In the genomic region with DNA sequence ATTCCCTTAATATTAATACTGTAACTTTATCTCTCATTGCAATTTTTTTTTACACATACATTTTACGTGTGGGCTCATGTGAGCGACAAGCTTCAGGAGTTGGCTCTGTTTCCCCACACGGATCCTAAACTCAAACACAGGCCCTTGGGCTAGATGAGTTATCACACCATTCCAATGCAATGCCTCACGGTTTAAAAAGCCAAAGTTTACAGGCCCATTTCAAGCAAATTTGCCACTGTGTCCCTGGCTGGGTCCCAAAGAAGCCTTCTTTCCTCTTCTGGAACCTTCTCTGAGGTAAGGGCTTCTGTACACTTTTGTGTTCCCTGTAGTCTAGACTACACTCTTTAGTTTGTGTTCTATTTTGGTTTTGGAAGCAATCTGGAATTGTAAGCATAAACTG, we compare ENCODE assay signal across 31 mouse cellular contexts. TPM values are rescaled to one million over a fixed set of nuclear protein-coding genes. Genes with fewer than 3 reads are reported as not detected.
DNase-seq lines count a peak whose midpoint lies in the region; ATAC-seq and TF ChIP-seq lines count a peak whose summit lies in the region.
"Had no signal": no experiment of that assay in that cellular context is flagged by ENCODE, and none has a peak within 500 bp of the region (broad histone marks: within the 10 kb centered on the region; RNA-seq: fewer than 3 reads in every experiment).

No protein-coding gene starts in this region.

- no peak overlapping the region for H3K27ac ChIP-seq in lung, embryonic 14.5 days (ENCODE audit: low read depth)
- H3K27ac ChIP-seq: embryonic facial prominence, embryonic 12.5 days; embryonic facial prominence, embryonic 15.5 days; forebrain, embryonic 12.5 days; heart, embryonic 15.5 days; hindbrain, embryonic 14.5 days; hindbrain, postnatal 0 days had no signal

- peak overlapping the region; percentile 15; the same call in 1 of the 2 replicates for H3K9ac ChIP-seq in lung, embryonic 14.5 days
- H3K9ac ChIP-seq: embryonic facial prominence, embryonic 12.5 days; embryonic facial prominence, embryonic 15.5 days; forebrain, embryonic 12.5 days; heart, embryonic 12.5 days; heart, embryonic 15.5 days; hindbrain, embryonic 14.5 days had no signal

- no peaks in the 10 kb centered on the region for H3K27me3 ChIP-seq in lung, embryonic 14.5 days (ENCODE audit: insufficient read depth, low read length)
- H3K27me3 ChIP-seq: CH12.LX; embryonic facial prominence, embryonic 12.5 days; embryonic facial prominence, embryonic 15.5 days; forebrain, embryonic 12.5 days; heart, embryonic 12.5 days; heart, embryonic 15.5 days had no signal

- intact Hi-C loops in heart, postnatal 14 days (cut with DNase I), result no loop called here

- no peak for TF ChIP-seq CTCF in lung, embryonic 14.5 days (IDR thresholded peaks at IDR 0.05; ENCODE audit: low read depth)

- peaks cover 30% of the 10 kb centered on the region for H3K36me3 ChIP-seq in lung, embryonic 14.5 days (ENCODE audit: insufficient read depth)

- no peaks in the 10 kb centered on the region for H3K4me1 ChIP-seq in lung, embryonic 14.5 days (ENCODE audit: insufficient read depth)

- H3K4me3 ChIP-seq in lung, embryonic 14.5 days (ENCODE audit: low read depth, low read length), result no peak overlapping the region
- H3K4me3 ChIP-seq: embryonic facial prominence, embryonic 12.5 days; embryonic facial prominence, embryonic 15.5 days; erythroblast, embryonic 14.5 days; forebrain, embryonic 12.5 days; heart, embryonic 12.5 days; heart, embryonic 15.5 days had no signal

- 85% methylated on average over 4 of the region's 4 CpGs for WGBS in lung, embryonic 14.5 days

- peak; percentile 56 for DNase-seq in adrenal gland, adult 2 months
- DNase-seq in adrenal gland, adult 18-20 months (ENCODE audit: low spot score in 2 of 2), result no peak
- no peak for DNase-seq in lung, embryonic 14.5 days
- no peak for DNase-seq in lung, postnatal 36 days
- peak; percentile 38 for DNase-seq in adipocyte (ENCODE audit: low spot score)
- DNase-seq in heart, postnatal 14 days, result no peak
- DNase-seq: adrenal gland, postnatal 14 days; B cell, adult 2 months; cerebellum, adult 11 months; cerebellum, adult 2 months; cerebellum, adult 9-11 months; cerebellum, postnatal 25 days; gastrocnemius, postnatal 25 days; heart, adult 18-20 months; heart, postnatal 10 days; heart, postnatal 4 days had no signal

- no peak overlapping the region for H3K4me2 ChIP-seq in lung, embryonic 14.5 days
- H3K4me2 ChIP-seq: embryonic facial prominence, embryonic 12.5 days; embryonic facial prominence, embryonic 15.5 days; forebrain, embryonic 12.5 days; heart, embryonic 12.5 days; heart, embryonic 15.5 days; hindbrain, embryonic 14.5 days had no signal

- ATAC-seq in lung, embryonic 14.5 days (ENCODE audit: insufficient read depth), result no peak
- ATAC-seq: forebrain, embryonic 16.5 days; hindbrain, postnatal 0 days; inflammation-experienced regulatory T-cells, adult 6 months; intestine, embryonic 16.5 days had no signal

- no peaks in the 10 kb centered on the region for H3K9me3 ChIP-seq in lung, embryonic 14.5 days (ENCODE audit: low read depth, low read length)
- H3K9me3 ChIP-seq: embryonic facial prominence, embryonic 12.5 days; embryonic facial prominence, embryonic 15.5 days; forebrain, embryonic 12.5 days; G1E; heart, embryonic 12.5 days; heart, embryonic 15.5 days had no signal

RNA-seq across cellular contexts. Expression of a gene that starts 4.0 kb away (rescaled TPM):
- total RNA-seq in adrenal gland, adult 2 months (2021), result 100 to 1,000 TPM; 156 to 171 TPM
- polyA plus RNA-seq in adrenal gland, adult 2 months (2012; rRNA removed), result 163 and 190 TPM in 2 replicates
- total RNA-seq in adrenal gland, adult 18-20 months (2021), result 100 to 1,000 TPM; 143 to 193 TPM
- polyA plus RNA-seq in lung, embryonic 14.5 days (2014; fragmentation: Nextera tagmentation; extraction: Ambion mirVana), result 73.5 and 77.5 TPM in 2 replicates
- total RNA-seq in heart, postnatal 14 days (2021), result 10 to 100 TPM; 55.6 to 58.4 TPM

RNA-seq across cellular contexts. Expression of a gene that starts 15.9 kb away (rescaled TPM):
- total RNA-seq in adrenal gland, adult 2 months (2021), result 1,000 to 10,000 TPM in 1 of 2 experiments, 100 to 1,000 TPM in 1; 895 to 1,085 TPM
- 555 and 709 TPM in 2 replicates for polyA plus RNA-seq in adrenal gland, adult 2 months (2012; rRNA removed)
- 100 to 1,000 TPM; 983 to 986 TPM for total RNA-seq in adrenal gland, adult 18-20 months (2021)
- polyA plus RNA-seq in lung, embryonic 14.5 days (2014; fragmentation: Nextera tagmentation; extraction: Ambion mirVana), result 1,310 and 1,324 TPM in 2 replicates
- total RNA-seq in heart, postnatal 14 days (2021), result 100 to 1,000 TPM; 540 to 612 TPM

RNA-seq across cellular contexts. Expression of a gene that starts 22.7 kb away (rescaled TPM):
- total RNA-seq in adrenal gland, adult 2 months (2021), result 10 to 100 TPM; 66.6 to 99.9 TPM
- polyA plus RNA-seq in adrenal gland, adult 2 months (2012; rRNA removed), result 90.5 and 101 TPM in 2 replicates
- total RNA-seq in adrenal gland, adult 18-20 months (2021), result 10 to 100 TPM; 72.4 to 98.0 TPM
- polyA plus RNA-seq in lung, embryonic 14.5 days (2014; fragmentation: Nextera tagmentation; extraction: Ambion mirVana), result 162 and 174 TPM in 2 replicates
- total RNA-seq in heart, postnatal 14 days (2021), result 10 to 100 TPM; 47.9 to 57.3 TPM

RNA-seq across cellular contexts. Expression of a gene that starts 32.5 kb away (rescaled TPM):
- under 1 TPM in 1 of 2 experiments, not detected in 1; 0.10 TPM for total RNA-seq in adrenal gland, adult 2 months (2021)
- polyA plus RNA-seq in adrenal gland, adult 2 months (2012; rRNA removed), result 0.16 and 0.29 TPM in 2 replicates
- total RNA-seq in adrenal gland, adult 18-20 months (2021), result under 1 TPM in 1 of 2 experiments, not detected in 1; 0.35 TPM
- 0.43 and 0.66 TPM in 2 replicates for polyA plus RNA-seq in lung, embryonic 14.5 days (2014; fragmentation: Nextera tagmentation; extraction: Ambion mirVana)
- total RNA-seq in heart, postnatal 14 days (2021), result not detected
- total RNA-seq: common myeloid progenitor, adult 5-6 weeks; gastrocnemius, adult 8-10 months; gastrocnemius, postnatal 25 days; heart, adult 18-20 months; heart, postnatal 10 days; heart, postnatal 4 days had no signal
- polyA plus RNA-seq: erythroblast, embryonic 14.5 days; inflammation-experienced regulatory T-cells, adult 6 months had no signal

RNA-seq across cellular contexts. Expression of a gene that starts 37.9 kb away (rescaled TPM):
- total RNA-seq in adrenal gland, adult 2 months (2021), result 10 to 100 TPM; 14.9 to 15.6 TPM
- polyA plus RNA-seq in adrenal gland, adult 2 months (2012; rRNA removed), result 22.5 and 23.2 TPM in 2 replicates
- total RNA-seq in adrenal gland, adult 18-20 months (2021), result 10 to 100 TPM; 14.4 to 22.2 TPM
- 74.1 and 75.1 TPM in 2 replicates for polyA plus RNA-seq in lung, embryonic 14.5 days (2014; fragmentation: Nextera tagmentation; extraction: Ambion mirVana)
- 10 to 100 TPM; 32.1 to 32.5 TPM for total RNA-seq in heart, postnatal 14 days (2021)

Comparison
In these comparisons a context has a peak if more than half of its experiments do, and no peak if none do; other contexts are left out.
1. DNase-seq: peak in adrenal gland, adult 2 months (single experiment) and adipocyte (single experiment); none in adrenal gland, adult 18-20 months (0 of 2), lung, embryonic 14.5 days (single experiment), lung, postnatal 36 days (single experiment) and heart, postnatal 14 days (0 of 2).